ENCODE assay signal across 16 mouse cellular contexts in the genomic region with DNA sequence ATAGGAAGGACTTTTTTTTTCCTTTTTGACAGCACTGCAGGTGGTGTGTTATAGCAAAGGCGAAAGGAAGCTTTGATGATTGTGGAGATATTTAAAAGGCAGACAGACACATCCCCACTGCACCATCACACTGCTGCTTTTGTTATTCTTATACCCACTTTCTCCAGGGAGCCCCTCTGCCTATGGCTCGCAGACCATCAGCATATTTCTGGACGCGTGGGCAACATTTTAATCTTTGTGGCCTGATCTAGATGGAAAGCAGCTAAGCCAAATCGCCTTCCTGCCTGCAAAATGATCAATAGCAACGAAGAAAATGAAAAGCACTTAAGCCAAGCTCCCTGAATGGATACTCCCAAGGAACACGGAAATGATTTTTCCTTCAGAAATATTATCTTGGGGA.
"Had no signal": no experiment of that assay in that cellular context is flagged by ENCODE, and none has a peak within 500 bp of the region (broad histone marks: within the 10 kb centered on the region; RNA-seq: fewer than 3 reads in every experiment).

No protein-coding gene starts in this region.

- H3K9ac ChIP-seq: liver, embryonic 12.5 days; liver, embryonic 14.5 days; lung, embryonic 14.5 days had no signal

- H3K36me3 ChIP-seq: liver, embryonic 12.5 days; midbrain, embryonic 10.5 days had no signal

- H3K9me3 ChIP-seq: midbrain, embryonic 10.5 days had no signal

- H3K4me3 ChIP-seq: liver, embryonic 12.5 days; midbrain, embryonic 10.5 days; myocyte had no signal

- H3K27me3 ChIP-seq: liver, embryonic 12.5 days had no signal

- H3K27ac ChIP-seq: liver, embryonic 12.5 days; liver, embryonic 14.5 days; midbrain, embryonic 10.5 days had no signal

- H3K4me1 ChIP-seq: liver, embryonic 12.5 days; midbrain, embryonic 10.5 days had no signal

- DNase-seq: lung, adult 18-20 months; lung, embryonic 14.5 days; lung, postnatal 10 days; lung, postnatal 4 days; retina, postnatal 1 day; right cerebral cortex, adult 18-20 months; right cerebral cortex, postnatal 25 days; right cerebral cortex, postnatal 4 days; spleen, adult 18-20 months; thymus, adult 18-20 months; thymus, postnatal 14 days; thymus, postnatal 36 days had no signal

- H3K4me2 ChIP-seq: liver, embryonic 12.5 days; lung, embryonic 14.5 days had no signal

- ATAC-seq: liver, embryonic 12.5 days had no signal
